Mouse (Mus musculus): Measurements from ENCODE around the gene Prkca.

The Prkca gene

GRCm38 (mm10) chr11:107946823-107947222 lies 396.9 kb downstream of the Prkca start:
- no peak for DNase-seq (ENCODE audit: low read depth)

DNA sequence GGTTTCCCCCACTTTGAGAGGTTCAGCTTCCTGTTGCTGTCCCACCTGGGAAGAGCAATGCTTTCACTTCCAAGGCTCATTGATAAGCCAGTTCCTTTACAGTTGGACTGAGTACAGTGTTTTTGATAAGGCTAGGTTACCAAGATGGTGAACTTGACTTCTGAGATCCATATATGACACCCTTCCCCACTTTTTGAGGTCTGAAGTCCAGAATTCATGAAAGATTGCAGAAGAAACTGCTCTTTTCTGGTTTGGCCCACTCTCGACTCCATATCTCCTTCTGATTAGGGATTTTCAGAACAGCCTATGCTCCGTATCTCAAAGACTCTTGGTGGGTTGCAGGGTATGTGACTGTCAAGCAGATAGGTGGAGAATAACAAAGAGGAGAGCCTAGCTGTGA lies 406.8 kb downstream of the Prkca start:
- no peak for DNase-seq (ENCODE audit: low read depth)

DNA sequence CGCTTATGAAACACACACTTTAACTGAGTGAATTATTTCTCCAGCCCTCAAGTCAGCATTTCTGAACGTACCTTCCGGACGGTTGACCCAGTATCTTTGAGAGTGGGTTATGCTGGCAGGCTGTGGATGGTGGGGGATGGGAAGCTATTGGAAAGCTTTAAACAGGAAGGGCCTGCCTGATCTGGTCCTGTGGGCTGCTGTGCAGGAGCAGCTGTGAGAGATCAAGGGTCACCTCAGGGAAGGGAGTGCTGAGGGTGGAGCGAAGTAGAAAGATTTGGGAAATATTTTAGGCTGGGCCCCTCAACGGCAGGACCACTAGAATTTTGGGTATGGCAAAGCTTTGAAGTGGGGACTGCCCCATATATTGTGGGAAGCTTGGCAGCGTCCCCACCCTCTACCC lies 412.0 kb downstream of the Prkca start:
- no peak for DNase-seq (ENCODE audit: low read depth)

- DNase-seq (ENCODE audit: low read depth): no peak
Measured at GRCm38 (mm10) chr11:107931288-107931687, 412.4 kb downstream of the Prkca start.

GRCm38 (mm10) chr11:107929712-107930111 lies 414.0 kb downstream of the Prkca start:
- DNase-seq (ENCODE audit: low read depth): no peak

GRCm38 (mm10) chr11:107919852-107920508 lies 423.7 kb downstream of the Prkca start:
- peak; percentile 28 for DNase-seq (ENCODE audit: low read depth)

DNA sequence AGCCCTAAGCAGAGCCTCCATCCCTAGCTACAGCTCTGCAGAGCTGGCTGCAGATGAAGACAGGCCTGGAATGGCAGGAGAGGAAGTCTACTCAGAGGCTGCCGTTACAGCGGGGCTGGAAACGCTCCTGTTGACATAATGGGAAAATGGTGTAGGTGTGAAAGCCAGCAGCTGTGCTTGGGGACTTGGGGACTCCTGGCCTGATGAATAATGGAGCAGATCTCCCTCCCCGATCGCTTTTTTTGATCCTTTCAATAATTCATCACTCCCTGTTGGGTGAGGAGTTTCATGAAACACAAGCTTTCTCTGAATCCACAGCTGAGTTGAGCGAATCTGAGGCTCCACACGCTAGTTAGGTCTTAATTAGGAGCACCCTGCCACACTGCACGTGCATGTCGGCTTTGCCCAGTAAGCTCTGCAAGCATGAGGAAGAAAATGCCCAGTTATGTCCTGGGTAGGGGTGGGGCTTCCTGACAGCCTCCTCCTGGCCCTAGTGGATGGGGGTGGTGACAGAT lies 425.9 kb downstream of the Prkca start:
- no peak for DNase-seq (ENCODE audit: low read depth)

- no peak for DNase-seq (ENCODE audit: low read depth)
Measured at GRCm38 (mm10) chr11:107914634-107915226, 429.0 kb downstream of the Prkca start, which contains the start of gene Cacng5. Gene Cacng5, minus strand, starts transcription at chr11:107915055.

- DNase-seq (ENCODE audit: low read depth): peak; percentile 9
Measured at GRCm38 (mm10) chr11:107913317-107913716, 430.4 kb downstream of the Prkca start.

DNA sequence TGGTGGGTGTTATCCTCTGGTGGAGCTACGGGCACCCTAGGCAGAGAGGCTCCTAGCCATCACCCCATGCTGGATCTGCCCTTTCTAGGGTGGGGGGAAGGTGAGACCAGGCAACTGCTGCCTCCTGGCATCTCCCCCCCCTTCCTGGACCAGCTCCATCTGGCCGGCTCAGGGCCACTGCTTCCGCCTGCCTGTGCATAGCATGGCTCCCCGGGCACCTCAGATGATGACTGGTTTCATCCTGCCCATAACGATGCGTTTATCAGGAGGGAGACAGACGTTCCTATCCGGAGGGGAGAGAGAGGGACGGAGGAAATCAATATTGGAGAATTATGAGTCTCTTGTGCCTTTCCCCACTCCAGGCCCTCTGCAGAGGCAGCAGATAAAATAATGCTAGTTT lies 438.4 kb downstream of the Prkca start:
- no peak for DNase-seq (ENCODE audit: low read depth)

DNA sequence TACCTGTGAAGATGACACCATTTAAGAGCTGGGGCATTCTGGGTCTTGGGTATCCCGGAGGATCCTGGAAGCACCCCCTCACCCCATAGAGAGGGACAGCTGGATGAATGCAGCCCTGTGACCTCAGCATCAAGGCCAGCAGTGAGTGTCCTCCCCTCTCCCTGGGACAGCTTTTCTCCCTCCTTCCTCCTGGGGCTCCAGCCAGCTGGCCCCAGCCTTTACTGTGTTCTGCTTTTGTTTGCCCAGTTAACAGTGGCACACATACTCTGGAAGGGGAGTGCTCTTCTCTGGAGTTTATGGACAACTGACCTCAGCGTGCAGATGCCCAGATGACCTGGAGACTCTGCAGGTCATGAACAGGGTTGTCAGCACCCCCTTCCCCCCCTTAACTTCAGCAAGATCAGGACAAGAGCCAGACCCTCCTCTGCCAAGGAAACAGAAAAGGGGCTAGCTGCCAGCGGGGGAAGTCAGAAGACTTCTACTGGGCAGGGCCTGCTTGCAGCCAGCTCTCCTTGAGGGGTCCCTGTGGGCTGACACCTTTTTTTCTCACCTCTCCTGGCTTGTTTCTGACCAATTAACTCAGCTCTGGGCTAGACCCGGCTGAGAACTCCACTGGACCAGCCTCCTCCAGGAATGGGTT lies 439.6 kb downstream of the Prkca start:
- no peak for DNase-seq (ENCODE audit: low read depth)

DNA sequence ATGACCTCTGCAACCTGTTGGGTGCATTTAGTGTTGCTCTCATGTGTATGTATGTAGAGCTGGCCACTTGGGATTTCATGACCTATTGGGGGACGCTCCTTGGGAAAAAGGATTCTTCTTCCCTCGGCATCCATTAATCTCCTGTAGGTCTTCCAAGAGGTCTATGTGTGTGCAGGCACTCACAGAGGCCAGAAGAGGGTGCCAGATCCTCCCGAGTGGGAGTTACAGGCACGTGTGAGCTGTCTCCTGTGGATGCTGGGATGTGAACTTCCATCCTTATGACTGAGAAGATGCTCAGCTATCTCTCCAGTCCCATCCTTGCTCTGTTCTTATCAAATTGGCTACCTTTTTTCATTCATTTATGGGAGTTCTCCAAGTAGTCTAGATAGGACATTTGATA lies 443.3 kb downstream of the Prkca start:
- peak; percentile 16 for DNase-seq (ENCODE audit: low read depth)

DNA sequence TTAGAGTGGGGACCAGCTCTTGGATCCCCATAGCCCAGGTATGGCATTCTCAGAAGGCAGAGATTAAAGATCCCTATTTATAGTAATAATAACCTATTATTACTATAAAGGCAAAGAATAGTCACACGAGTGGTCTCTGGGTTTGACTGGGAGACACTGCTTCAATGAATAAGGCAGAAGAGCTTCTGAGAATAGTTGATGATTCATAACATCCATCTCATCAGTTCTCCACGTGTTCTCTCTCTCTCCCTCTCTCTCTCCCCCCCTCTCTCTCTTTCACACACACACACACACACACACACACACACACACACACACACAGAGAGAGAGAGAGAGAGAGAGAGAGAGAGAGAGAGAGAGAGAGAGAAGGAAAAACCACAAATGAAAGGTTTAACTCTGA lies 445.0 kb downstream of the Prkca start:
- no peak for DNase-seq (ENCODE audit: low read depth)

- no peak for DNase-seq (ENCODE audit: low read depth)
Measured at GRCm38 (mm10) chr11:107895635-107896034, 448.1 kb downstream of the Prkca start.

- DNase-seq (ENCODE audit: low read depth): no peak
Measured at GRCm38 (mm10) chr11:107891377-107891776, 452.4 kb downstream of the Prkca start.

DNA sequence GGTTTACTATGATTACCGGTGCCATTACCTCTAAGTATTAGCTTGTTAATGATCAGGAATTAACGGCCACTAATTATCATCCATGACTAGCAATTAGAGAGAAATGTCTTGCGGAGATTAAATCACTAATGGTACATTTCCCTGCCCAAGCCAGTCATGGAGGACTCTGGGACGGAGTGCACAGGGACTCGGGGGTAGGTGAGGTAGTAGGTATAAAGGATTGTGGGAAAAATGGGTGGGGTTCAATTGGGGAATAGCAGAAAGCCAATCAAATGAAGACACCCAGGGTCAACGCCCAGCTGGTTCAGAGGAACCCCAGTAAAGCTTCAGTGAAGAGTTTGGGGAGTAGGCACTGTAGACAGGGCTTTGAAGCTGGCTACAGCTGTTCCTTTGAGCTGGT lies 456.4 kb downstream of the Prkca start:
- no peak for DNase-seq (ENCODE audit: low read depth)

All from 416B (cell line).